Mouse (Mus musculus): Measurements from ENCODE around the gene Abr. TPM values are rescaled to one million over a fixed set of nuclear protein-coding genes. Genes with fewer than 3 reads are reported as not detected.

The Abr gene
- total and polyA plus RNA-seq, 3 experiments, result 3.8 to 8.8 TPM; not detected in 1

DNA sequence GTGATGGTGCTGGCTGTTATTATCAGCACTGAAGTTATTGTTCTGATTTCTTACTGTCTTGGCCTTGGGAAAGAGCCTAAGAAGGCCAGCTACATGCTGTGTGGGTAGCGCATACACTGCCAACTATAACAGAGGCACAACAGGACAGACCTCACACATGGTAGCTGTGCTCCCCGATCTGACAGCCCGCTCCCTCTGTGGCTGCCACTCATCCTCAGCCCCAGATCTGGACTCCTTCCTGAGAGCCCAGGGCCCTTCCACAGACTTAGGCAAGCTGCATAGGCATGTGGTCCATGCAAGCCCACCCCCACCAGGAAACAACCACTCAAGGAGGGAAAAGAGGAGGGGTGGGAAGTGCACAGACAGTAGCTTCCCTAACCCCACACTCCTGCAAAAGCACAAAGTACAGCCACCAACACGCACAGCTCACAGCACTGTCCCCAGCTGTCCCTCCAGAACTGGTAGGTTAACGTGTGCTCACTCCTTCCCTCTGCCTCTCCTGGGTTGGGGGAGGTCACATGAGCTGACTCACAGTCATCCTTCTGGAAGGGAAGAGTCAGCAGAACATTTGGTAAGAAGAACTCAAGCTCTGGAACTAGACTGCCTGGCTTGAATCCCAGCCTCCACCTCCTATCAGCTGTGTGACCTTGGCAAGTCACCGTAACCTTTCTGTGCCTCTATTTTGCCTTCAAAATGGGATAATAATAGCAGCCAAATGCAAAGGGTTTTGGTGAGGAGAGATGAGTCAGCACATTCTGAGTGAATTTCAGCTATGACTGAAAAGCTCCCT is 92.6 kb downstream of the Abr start:
- Histone ChIP-seq H3K4me1 (ENCODE audit: control insufficient read depth in 1 of 2, insufficient read depth in 2 of 2, low read length in 2 of 2) (no peaks in the 10 kb centered on the region), H3K79me2 (ENCODE audit: control insufficient read depth, insufficient read depth, low read length, poor library complexity) (no peaks in the 10 kb centered on the region), H3K4me3 (ENCODE audit: control insufficient read depth in 1 of 2, insufficient read depth in 1 of 2, low read depth in 2 of 2, low read length in 2 of 2) (no peak overlapping the region), H3K27me3 (ENCODE audit: control insufficient read depth in 1 of 2, insufficient read depth in 2 of 2, low read length in 2 of 2) (peaks cover 0 to 8% of the 10 kb centered on the region in 2 experiments; a peak in 3 of 4 replicates), H3K9ac (ENCODE audit: control insufficient read depth, low read depth, low read length, poor library complexity, severe bottlenecking) (no peak overlapping the region), H3K36me3 (ENCODE audit: control insufficient read depth in 1 of 2, insufficient read depth in 2 of 2, low read length in 2 of 2) (no peaks in the 10 kb centered on the region), H3K9me3 (replicated peaks; ENCODE audit: insufficient read depth, low read length) (no peaks in the 10 kb centered on the region), H3K27ac (ENCODE audit: control insufficient read depth, low read depth, low read length) (no peak overlapping the region)
- no peak for TF ChIP-seq POLR2AphosphoS2 (IDR thresholded peaks at IDR 0.05; ENCODE audit: low read length)
- TF ChIP-seq MAX (IDR thresholded peaks at IDR 0.05; ENCODE audit: low read length), result no peak
- TF ChIP-seq E2F4 (IDR thresholded peaks at IDR 0.05; ENCODE audit: borderline replicate concordance, low read depth, low read length), result no peak
- TF ChIP-seq USF1 (IDR thresholded peaks at IDR 0.05; ENCODE audit: low read depth, low read length), result no peak
- TF ChIP-seq ETS1 (IDR thresholded peaks at IDR 0.05; ENCODE audit: low read depth, low read length), result no peak
- TF ChIP-seq TAL1 (IDR thresholded peaks at IDR 0.05; ENCODE audit: low read length), result no peak
- no peak for TF ChIP-seq GATA1 (IDR thresholded peaks at IDR 0.05; ENCODE audit: low read depth, low read length)
- TF ChIP-seq ZNF384 (IDR thresholded peaks at IDR 0.05; ENCODE audit: low read depth, low read length), result no peak
- TF ChIP-seq MEF2A (IDR thresholded peaks at IDR 0.05; ENCODE audit: extremely low read depth, insufficient replicate concordance, low read depth, low read length, poor library complexity, severe bottlenecking), result no peak
- TF ChIP-seq MAFK (IDR thresholded peaks at IDR 0.05; ENCODE audit: borderline replicate concordance, low read depth, low read length), result no peak
- no peak for TF ChIP-seq MXI1 (IDR thresholded peaks at IDR 0.05; ENCODE audit: low read depth, low read length)
- no peak for TF ChIP-seq CTCF (IDR thresholded peaks at IDR 0.05 in 2 of 3, conservative IDR thresholded peaks at IDR 0.05 in 1 of 3; ENCODE audit: control insufficient read depth in 1 of 3, insufficient read depth in 1 of 3, low read depth in 2 of 3, low read length in 3 of 3, poor library complexity in 1 of 3, severe bottlenecking in 1 of 3)
- no peak for TF ChIP-seq SMC3 (IDR thresholded peaks at IDR 0.05; ENCODE audit: low read depth, low read length)
- TF ChIP-seq NELFE (IDR thresholded peaks at IDR 0.05; ENCODE audit: low read depth, low read length), result no peak
- no peak for TF ChIP-seq BHLHE40 (IDR thresholded peaks at IDR 0.05; ENCODE audit: borderline replicate concordance, low read depth, low read length)
- no peak for DNase-seq (ENCODE audit: low read depth, low spot score)

DNA sequence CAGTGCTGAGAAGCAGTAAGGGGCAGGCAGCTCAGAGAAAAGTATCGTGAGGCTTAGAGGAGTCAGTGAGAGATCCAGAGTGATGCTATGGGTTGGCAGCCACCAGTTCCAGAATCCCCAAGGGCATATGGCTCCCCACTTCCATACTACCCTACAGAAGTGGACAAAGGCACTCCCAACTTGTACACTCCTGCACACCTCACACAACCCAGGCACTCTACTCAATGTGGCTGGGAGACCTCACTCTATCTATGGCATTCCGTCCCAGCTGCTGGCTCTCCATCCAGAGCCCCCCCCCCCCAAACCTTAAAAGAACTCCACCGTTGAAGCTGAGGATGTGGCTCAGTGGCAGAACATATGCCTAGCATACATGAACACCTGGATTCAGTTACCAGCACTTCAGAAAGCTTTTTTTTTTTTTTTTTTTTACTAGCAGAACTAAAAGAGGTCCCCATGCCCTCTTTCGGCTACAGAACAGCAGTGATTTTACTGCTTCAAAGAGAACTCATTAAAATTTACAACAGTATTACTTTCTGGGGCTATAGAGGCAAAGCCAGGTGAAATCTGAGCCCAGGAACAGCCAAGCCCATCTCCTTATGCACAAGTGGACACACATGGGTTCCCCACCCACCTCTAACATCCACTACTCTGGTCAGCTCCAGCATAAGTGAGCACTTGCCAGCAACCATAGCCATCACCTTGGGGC is 96.3 kb downstream of the Abr start:
- H3K36me3 ChIP-seq (ENCODE audit: control insufficient read depth in 1 of 2, insufficient read depth in 2 of 2, low read length in 2 of 2), result no peaks in the 10 kb centered on the region
- TF ChIP-seq EP300 (IDR thresholded peaks at IDR 0.05; ENCODE audit: low read depth in 1 of 2, low read length in 2 of 2), result no peak
- no peaks in the 10 kb centered on the region for H3K9me3 ChIP-seq (replicated peaks; ENCODE audit: insufficient read depth, low read length)
- no peak overlapping the region for H3K4me3 ChIP-seq (ENCODE audit: control insufficient read depth in 1 of 2, insufficient read depth in 1 of 2, low read depth in 2 of 2, low read length in 2 of 2)
- peaks cover 0 to 6% of the 10 kb centered on the region in 2 experiments; a peak in 2 of 4 replicates for H3K27me3 ChIP-seq (ENCODE audit: control insufficient read depth in 1 of 2, insufficient read depth in 2 of 2, low read length in 2 of 2)
- DNase-seq (ENCODE audit: low read depth, low spot score), result no peak
- no peak overlapping the region for H3K9ac ChIP-seq (ENCODE audit: control insufficient read depth, low read depth, low read length, poor library complexity, severe bottlenecking)
- no peak overlapping the region for H3K27ac ChIP-seq (ENCODE audit: control insufficient read depth, low read depth, low read length)
- no peaks in the 10 kb centered on the region for H3K4me1 ChIP-seq (ENCODE audit: control insufficient read depth in 1 of 2, insufficient read depth in 2 of 2, low read length in 2 of 2)
- no peaks in the 10 kb centered on the region for H3K79me2 ChIP-seq (ENCODE audit: control insufficient read depth, insufficient read depth, low read length, poor library complexity)

Data from MEL (cell line).